Mouse (Mus musculus): Measurements from ENCODE around the gene Gm10638.

DNA sequence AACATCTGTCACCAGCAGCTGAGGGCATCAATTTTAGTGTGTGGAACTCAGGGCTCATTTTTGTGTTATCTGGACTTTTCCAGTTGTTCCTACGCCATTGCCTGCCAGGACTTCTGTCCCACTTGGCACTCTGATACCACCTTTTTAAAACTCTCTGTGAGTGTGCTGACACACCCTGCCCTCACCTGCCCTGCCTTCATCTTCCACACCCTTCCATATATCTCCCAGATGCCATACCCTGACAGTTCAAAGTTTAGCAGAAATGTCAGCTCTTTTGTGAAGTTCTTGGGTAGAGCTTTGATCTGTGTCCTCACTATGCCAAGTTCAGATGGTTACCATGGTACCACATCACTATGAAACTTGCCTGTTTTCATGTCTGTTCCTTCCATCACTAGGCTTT, 44.1 kb downstream of the Gm10638 start:
- TF ChIP-seq CTCF (IDR thresholded peaks at IDR 0.05; ENCODE audit: control insufficient read depth, insufficient read depth, insufficient read length) (no peak), CEBPB (IDR thresholded peaks at IDR 0.05; ENCODE audit: low read depth) (no peak), MAX (IDR thresholded peaks at IDR 0.05) (no peak), USF1 (IDR thresholded peaks at IDR 0.05; ENCODE audit: low read depth) (no peak)
